Mouse (Mus musculus) common myeloid progenitor, adult 5-6 weeks (primary cell): ENCODE measurements around the gene Tmem38b. TPM values are rescaled to one million over a fixed set of nuclear protein-coding genes. Genes with fewer than 3 reads are reported as not detected.

Experiments used
- ATAC-seq: replicated peaks from 2 replicates; pipeline ENCODE4 v1.8.0; 2016; ENCODE audit warnings: low read depth, mild to moderate bottlenecking, moderate TSS enrichment, inconsistent platforms; ENCODE audit not compliant: poor library complexity, severe bottlenecking
- total RNA-seq: library from RNA; stranded (forward); fragments of 200-1000, 187-1606 nt; gene quantifications from 2 replicates; pipeline ENCODE4 v1.2.3, GENCODE M21; 2017

Gene Tmem38b
- total RNA-seq, 1 experiment from 2014 or later: 4.2 TPM

DNA sequence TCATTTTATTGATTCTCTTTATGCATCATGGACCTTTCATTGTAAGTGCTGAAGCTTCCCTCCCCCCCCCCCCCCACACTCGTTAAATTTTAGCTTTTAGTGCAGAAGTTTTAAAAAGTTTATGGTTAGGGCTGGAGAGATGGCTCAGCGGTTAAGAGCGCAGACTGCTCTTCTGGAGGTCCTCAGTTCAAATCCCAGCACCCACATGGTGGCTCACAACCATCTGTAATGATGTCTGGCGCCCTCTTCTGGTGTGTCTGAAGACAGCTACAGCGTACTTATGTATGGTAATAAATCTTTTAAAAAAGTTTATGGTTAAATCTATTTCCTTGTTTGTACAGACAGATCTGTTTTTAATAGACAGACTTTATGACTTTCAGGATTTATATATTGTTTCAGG lies 2.0 kb downstream of the Tmem38b start:
- no peak for ATAC-seq

DNA sequence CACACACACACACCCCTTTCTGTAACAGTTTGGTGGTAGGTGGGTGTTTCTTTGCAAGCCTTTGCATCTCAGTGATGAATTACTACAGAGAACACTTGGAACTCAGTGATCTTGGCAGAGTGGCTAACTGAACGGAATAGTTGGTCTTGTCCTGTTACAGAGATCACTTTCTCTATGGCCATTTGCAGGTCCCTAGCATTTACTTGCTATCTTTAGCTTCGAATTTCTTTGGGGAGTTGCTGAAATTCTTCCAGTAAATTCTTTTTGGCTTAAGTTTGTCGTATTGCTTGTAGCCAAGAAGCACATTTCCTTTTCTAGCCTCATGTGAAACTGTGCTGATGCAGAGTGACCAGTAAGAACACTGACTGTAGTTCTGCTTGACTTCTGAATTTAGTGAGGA lies 3.1 kb downstream of the Tmem38b start:
- no peak for ATAC-seq

GRCm38 (mm10) chr4:53830016-53830415 lies 4.2 kb downstream of the Tmem38b start:
- no peak for ATAC-seq

DNA sequence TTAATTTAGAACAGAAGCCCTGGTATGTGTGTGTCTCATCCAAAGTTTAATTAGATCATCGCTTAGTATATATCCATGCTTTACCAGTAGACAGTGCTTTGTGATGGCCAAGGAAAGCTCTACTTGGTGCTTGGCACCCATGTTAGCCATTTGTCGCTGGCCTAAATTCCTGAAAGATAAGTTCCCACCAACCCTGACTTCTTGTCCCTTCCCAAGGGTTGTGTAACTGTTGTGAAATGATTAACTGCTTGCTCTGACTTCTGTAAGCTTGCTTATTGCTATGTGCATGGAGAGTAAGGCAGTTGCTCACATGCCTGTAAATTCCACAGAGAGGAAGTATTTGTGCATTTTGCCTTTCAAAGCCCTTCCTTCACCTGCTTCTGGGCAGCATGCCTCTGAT lies 4.7 kb downstream of the Tmem38b start:
- ATAC-seq: no peak

DNA sequence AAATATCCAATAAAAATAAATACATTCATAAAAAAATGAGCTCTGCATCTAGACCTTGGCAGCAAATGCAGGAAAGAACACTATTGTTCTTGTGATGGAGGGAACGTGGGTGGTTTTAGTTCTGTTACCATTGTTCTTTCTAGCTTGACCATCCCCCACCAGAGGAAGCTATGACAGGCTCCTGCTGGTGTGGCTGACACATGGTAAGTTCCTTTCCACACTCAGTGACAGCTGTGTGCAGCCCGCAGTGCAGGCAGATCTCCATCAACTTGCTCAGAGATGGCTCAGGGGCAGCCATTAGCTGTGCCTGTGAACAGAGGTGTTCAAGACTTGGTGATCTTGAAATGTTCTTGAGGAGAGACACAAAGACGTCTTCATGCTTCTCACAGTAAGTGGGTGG lies 6.5 kb downstream of the Tmem38b start:
- ATAC-seq: peak; percentile 76

DNA sequence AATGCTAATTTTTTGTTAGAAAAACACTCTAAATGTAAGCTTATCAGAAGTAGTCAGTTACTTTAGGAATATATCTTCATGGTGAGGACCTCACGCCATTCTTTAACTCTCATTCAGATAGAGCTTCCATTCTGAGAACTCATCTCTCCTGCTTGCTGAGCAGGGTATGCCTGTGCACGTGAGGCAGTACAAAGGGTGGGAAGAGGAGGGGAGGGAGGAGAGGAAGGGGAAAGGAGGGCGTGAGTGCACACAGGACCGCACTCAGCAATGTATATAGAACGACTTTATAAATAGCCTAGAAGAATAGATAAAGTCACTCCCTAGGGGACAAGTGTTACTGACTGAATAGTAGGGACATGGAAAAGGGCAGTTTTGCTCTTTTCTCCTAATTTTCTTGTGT lies 11.1 kb downstream of the Tmem38b start:
- ATAC-seq: no peak

DNA sequence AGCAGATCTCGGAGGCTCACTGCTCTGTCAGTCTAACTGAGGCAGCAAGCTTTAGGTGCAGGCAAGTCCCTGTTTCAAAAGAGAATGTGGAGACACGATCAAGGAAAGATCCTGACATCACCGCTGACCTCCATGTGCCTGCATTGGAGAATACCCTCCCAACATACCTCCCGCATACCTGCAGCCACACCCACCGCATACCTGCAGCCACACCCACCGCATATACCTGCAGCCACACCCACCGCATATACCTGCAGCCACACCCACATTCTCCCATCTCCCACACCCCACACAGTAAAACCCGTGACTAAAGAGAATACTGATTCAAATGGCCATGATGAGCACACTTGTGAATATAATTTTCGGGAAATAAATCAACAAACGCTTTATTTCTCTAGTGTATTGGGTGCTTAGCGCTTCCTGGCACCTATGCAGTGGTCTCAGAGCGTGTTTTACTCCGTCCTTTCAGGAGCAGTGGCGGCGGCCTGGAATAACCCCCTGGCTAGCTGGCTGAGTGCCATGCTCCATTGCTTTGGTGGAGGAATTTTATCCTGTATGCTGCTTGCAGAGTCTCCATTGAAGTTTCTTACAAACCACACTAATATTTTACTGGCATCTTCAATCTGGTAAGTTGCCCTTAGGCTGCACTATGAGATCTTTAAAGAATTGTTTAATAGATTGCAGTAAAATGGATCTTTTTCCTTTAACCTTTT lies 14.5 kb downstream of the Tmem38b start:
- ATAC-seq: no peak

DNA sequence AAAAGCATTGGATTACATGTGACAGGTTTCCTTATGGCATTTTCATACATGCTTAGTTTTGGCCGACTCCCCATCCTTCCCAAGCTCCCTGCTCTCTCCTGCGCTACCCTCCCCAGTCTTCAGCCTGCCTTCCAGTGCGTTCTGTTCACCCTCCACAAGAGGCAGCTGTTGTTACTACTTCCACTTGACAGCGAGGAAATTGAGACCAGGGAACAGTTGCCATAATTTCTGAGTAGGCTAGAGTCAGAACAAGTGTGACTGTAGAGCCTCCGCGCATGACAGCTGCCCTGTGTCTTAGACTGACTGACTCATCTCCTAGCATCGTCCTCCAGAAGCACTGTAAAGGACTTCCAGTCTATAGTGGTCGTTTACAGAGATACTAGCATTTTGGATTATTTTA lies 17.7 kb downstream of the Tmem38b start:
- no peak for ATAC-seq

DNA sequence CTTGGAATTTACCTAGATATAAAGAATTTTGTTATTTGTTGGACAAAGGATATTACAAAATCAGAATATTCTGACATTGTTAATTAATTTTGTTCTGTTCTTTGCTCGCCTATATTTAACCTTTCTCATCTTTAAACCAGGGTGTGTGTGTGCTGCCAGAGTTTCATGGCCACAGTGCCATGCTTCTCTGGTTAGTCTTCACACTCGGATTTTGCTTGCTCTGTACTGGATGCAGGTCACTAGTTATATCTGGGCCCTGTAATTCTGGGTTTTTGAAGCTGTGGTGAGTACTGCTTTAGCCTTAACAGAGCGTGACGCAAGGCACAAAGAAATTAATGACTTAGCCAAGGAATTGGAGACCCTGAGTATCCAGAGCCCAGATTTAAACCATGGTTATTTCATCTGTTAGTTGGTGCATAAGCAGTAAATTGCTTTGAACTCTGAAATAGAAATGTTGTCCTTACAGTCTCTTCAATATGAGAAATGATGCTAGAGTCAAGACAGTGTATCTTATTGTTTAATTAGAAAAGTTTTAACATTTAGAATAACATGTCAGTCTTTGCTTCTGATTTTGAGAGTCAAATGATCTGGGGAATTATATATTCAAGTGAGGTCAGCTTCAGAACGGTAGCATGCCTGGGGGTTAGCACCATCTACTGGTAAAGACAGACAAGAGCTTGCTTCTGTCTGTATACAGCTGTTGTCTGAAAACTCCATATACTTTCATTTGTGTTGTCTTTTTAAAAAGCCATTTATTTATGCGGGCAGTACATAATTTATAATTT lies 19.2 kb downstream of the Tmem38b start:
- peak; percentile 77; the same call in 1 of the 2 replicates for ATAC-seq

GRCm38 (mm10) chr4:53845656-53846055 lies 19.8 kb downstream of the Tmem38b start:
- ATAC-seq: no peak

DNA sequence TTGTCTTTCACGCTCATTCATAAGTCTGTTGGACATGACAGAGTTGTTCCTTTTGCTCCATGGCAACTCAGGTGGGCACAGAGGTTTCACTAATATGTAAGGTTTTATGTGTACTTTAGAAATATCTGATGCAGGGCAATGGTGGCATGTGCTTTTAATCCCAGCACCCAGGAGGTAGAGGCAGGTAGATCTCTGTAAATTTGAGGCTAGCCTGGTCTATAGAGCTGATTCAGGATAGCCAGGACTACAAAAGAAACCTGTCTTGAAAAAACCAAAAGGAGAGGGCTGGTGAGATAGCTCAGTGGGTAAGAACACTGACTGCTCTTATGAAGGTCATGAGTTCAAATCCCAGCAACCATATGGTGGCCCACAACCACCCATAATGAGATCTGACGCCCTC lies 20.5 kb downstream of the Tmem38b start:
- no peak for ATAC-seq

- no peak for ATAC-seq
Observed at GRCm38 (mm10) chr4:53847541-53847940, 21.7 kb downstream of the Tmem38b start.

GRCm38 (mm10) chr4:53848308-53848707 lies 22.5 kb downstream of the Tmem38b start:
- ATAC-seq: no peak

GRCm38 (mm10) chr4:53848816-53849215 lies 23.0 kb downstream of the Tmem38b start:
- no peak for ATAC-seq

DNA sequence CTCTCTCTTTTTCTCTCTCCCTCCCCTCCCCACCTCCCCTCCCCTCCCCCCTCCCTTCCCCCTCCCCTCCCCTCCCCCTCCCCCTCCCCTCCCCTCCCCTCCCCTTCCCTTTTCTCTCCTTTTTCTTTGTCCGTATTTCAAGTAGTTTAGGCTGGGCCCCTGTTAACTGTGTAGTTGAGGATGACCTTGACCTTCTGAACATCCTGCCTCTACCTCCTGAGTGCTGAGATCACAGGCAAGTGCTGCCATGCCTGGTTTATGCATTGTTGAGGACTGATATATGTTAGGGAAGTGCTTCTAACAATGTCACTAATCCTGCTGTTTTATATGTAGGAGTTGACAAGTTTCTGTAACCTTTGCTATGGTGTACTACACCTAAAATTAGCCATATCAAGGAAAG lies 24.0 kb downstream of the Tmem38b start:
- no peak for ATAC-seq

DNA sequence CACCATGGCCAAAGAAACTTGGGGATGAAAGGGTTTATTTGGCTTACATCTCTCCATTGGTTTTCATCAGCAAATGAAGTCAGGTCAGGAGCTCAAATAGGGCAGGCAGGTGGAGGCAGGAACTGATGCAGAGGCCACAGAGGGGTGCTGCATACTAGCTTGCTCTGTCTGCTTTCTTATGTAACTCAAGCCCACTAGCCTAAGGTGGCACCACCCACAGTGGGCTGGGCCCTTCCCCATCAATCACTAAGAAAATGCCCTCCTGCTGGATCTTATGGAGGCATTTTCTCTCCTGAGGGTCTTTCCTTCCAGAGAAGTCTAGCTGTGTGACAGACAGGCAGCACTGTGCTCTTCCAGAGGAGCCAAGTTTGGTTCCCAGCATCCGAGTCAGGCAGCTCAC lies 27.5 kb downstream of the Tmem38b start:
- no peak for ATAC-seq

GRCm38 (mm10) chr4:53859944-53860343 lies 34.1 kb downstream of the Tmem38b start:
- ATAC-seq: peak; percentile 100

GRCm38 (mm10) chr4:53862101-53862500 lies 36.3 kb downstream of the Tmem38b start:
- ATAC-seq: no peak

GRCm38 (mm10) chr4:53864098-53864820 lies 38.4 kb downstream of the Tmem38b start:
- ATAC-seq: no peak

GRCm38 (mm10) chr4:53866459-53866858 lies 40.6 kb downstream of the Tmem38b start:
- no peak for ATAC-seq
